Mouse (Mus musculus): ENCODE results near the gene Tgfbi. TPM values are rescaled to one million over a fixed set of nuclear protein-coding genes. Genes with fewer than 3 reads are reported as not detected.

Tgfbi gene
- polyA plus RNA-seq, 1 experiment: 18.3 TPM

DNA sequence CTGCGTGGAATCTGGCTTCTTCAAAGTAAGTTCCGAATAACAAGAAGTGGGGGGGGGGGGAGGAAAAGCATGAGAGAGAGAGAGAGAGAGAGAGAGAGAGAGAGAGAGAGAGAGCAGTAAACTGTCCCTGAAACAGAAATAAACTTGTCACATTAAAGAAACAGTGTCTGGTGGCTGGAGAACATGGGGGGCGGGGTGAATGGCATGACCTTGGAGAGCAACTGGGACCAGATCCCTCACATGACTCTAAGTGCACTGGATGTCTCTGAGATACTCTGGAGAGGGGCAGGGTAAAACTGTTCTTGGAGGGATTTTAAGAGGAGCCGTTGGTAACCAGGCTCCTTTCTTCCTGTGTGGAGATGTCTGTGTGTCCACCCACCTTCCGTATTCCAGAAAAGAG lies 19.1 kb upstream of the Tgfbi start:
- no peaks in the 10 kb centered on the region for H3K4me1 ChIP-seq (ENCODE audit: control insufficient read depth, insufficient read depth, insufficient read length, low read length)
- no peak overlapping the region for H3K27ac ChIP-seq (replicated peaks; ENCODE audit: low read depth, low read length)
- H3K4me3 ChIP-seq (ENCODE audit: insufficient read depth, low read depth, low read length): no peak overlapping the region

DNA sequence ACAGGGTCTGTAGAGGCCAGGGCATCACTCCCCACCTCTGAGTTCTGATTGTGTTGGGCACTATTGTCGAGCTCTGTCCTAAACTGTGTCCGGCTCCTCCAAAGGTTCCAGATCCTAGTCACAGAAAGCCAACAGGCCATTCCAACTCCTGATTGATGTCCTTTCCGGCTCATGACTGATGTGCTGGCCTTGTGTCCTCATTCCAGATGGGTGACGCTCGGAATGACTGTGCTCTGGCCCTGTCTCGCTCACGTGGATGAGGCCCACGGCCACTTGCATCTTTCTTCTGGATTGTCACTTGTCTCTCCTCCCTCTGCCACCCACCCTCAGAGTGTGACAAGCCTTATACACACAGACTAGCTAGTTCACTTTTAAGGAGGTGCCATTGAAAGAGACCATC lies 18.1 kb upstream of the Tgfbi start:
- H3K4me3 ChIP-seq (ENCODE audit: insufficient read depth, low read depth, low read length): no peak overlapping the region
- no peak overlapping the region for H3K27ac ChIP-seq (replicated peaks; ENCODE audit: low read depth, low read length)
- H3K4me1 ChIP-seq (ENCODE audit: control insufficient read depth, insufficient read depth, insufficient read length, low read length): no peaks in the 10 kb centered on the region

GRCm38 (mm10) chr13:56591939-56592338 lies 17.4 kb upstream of the Tgfbi start:
- no peak overlapping the region for H3K27ac ChIP-seq (replicated peaks; ENCODE audit: low read depth, low read length)
- no peaks in the 10 kb centered on the region for H3K4me1 ChIP-seq (ENCODE audit: control insufficient read depth, insufficient read depth, insufficient read length, low read length)
- no peak overlapping the region for H3K4me3 ChIP-seq (ENCODE audit: insufficient read depth, low read depth, low read length)

GRCm38 (mm10) chr13:56593196-56593595 lies 16.1 kb upstream of the Tgfbi start:
- Histone ChIP-seq H3K4me3 (ENCODE audit: insufficient read depth, low read depth, low read length) (no peak overlapping the region), H3K4me1 (ENCODE audit: control insufficient read depth, insufficient read depth, insufficient read length, low read length) (peaks cover 5% of the 10 kb centered on the region), H3K27ac (replicated peaks; ENCODE audit: low read depth, low read length) (peak overlapping the region; percentile 35; the same call in 1 of the 2 replicates)

- Histone ChIP-seq H3K4me3 (ENCODE audit: insufficient read depth, low read depth, low read length) (no peak overlapping the region), H3K4me1 (ENCODE audit: control insufficient read depth, insufficient read depth, insufficient read length, low read length) (peaks cover 5% of the 10 kb centered on the region), H3K27ac (replicated peaks; ENCODE audit: low read depth, low read length) (no peak overlapping the region)
Measured at GRCm38 (mm10) chr13:56593961-56594391, 15.3 kb upstream of the Tgfbi start.

- H3K4me3 ChIP-seq (ENCODE audit: insufficient read depth, low read depth, low read length): no peak overlapping the region
- no peak overlapping the region for H3K27ac ChIP-seq (replicated peaks; ENCODE audit: low read depth, low read length)
- H3K4me1 ChIP-seq (ENCODE audit: control insufficient read depth, insufficient read depth, insufficient read length, low read length): peaks cover 15% of the 10 kb centered on the region
Measured at GRCm38 (mm10) chr13:56595246-56595645, 14.1 kb upstream of the Tgfbi start.

GRCm38 (mm10) chr13:56597296-56597695 lies 12.0 kb upstream of the Tgfbi start:
- no peak overlapping the region for H3K4me3 ChIP-seq (ENCODE audit: insufficient read depth, low read depth, low read length)
- peaks cover 28% of the 10 kb centered on the region for H3K4me1 ChIP-seq (ENCODE audit: control insufficient read depth, insufficient read depth, insufficient read length, low read length)
- H3K27ac ChIP-seq (replicated peaks; ENCODE audit: low read depth, low read length): no peak overlapping the region

DNA sequence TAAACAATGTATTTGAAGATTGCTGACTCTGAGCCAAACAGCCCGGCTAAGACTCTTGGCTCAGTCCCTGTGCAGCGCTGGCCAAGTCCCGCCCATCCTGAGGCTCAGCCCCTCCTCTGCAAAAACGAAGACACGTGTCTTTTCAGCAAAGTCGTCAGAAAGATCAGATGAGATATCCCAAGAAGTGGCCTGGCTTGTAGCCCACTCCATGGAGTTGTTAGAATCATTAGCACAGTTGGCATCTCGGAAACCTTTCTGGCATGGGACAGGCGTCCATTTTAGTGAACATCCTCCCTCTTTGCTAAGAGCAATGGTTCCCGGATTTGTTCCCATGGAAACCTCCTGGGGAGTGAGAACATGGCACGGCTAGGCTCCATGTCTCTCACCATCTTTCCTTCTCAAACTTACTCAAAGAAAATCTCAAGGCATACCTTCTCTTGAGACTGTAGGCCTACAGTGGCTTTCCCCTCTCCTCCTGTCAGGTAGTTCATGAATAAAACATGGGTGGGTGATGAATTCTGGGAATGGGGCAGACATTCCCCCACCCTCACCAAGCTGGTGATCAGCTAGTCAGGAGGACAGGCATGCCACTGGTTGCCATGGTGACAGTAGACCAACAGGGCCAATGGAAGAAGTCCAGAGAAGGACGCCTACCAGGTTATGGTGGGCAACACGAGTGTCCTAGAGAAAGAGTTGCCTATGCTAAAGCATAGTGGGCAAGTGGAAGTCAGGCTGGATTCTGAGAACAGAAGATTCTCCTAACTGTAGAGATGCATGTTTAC lies 11.3 kb upstream of the Tgfbi start:
- Histone ChIP-seq H3K27ac (replicated peaks; ENCODE audit: low read depth, low read length) (no peak overlapping the region), H3K4me1 (ENCODE audit: control insufficient read depth, insufficient read depth, insufficient read length, low read length) (peaks cover 28% of the 10 kb centered on the region)

DNA sequence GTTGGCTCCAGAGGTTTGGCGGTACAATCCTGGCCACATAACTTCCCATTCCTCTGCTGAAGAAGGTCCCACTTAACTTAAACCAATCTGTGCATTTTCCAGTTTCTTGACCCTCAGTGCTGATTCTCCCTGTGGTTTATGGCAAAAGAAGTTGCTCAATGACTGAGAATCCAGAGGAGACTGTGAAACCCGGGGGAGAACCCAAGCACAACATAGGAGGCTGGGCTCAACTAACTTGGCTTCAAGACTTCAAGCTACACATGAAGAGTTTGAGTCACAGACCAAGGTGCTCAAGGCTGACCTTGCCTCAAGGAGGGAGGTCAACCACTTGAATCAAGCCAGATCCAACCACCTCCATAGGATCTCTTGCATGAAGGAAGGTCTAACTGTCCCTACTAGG lies 9.8 kb upstream of the Tgfbi start:
- peak overlapping the region; percentile 50 for H3K27ac ChIP-seq (replicated peaks; ENCODE audit: low read depth, low read length)

More for the DNA sequence above, 11.3 kb upstream of the Tgfbi start:
- H3K4me3 ChIP-seq (ENCODE audit: insufficient read depth, low read depth, low read length): no peak overlapping the region

DNA sequence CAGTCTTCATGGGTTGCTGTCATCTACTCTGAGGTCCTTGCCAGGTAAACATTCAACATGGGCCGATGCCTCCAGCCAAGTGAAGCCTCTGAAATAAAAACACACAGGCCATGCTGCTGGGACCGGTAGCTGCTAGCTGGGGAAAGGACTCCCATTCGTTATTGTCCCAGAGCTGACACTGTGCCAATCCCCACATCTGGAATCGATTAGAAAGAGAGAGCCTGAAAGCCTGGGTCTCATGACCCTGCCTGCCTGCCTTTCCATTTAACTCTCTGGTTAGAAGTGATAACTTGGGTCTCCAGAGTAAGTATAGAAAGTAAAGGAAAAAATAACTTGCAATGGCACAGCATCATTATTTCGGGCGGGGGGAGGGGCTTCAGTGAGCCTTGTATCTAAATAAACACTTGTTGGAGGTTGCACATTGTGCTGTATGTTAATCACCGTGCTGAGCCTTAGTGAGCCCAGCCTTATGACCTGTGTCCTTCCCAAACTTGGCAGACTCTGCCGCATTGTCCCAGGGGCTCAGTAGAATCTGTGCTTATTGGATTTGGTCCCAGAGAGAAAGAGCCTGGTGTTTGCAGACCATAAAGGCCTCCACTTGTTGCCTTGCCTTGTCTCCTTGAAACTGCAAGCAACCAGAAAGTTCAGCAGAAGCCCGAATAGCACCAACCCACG lies 9.0 kb upstream of the Tgfbi start:
- Histone ChIP-seq H3K4me3 (ENCODE audit: insufficient read depth, low read depth, low read length) (no peak overlapping the region), H3K27ac (replicated peaks; ENCODE audit: low read depth, low read length) (peak overlapping the region; percentile 50), H3K4me1 (ENCODE audit: control insufficient read depth, insufficient read depth, insufficient read length, low read length) (peaks cover 28% of the 10 kb centered on the region)

More for the DNA sequence above, 9.8 kb upstream of the Tgfbi start:
- peaks cover 28% of the 10 kb centered on the region for H3K4me1 ChIP-seq (ENCODE audit: control insufficient read depth, insufficient read depth, insufficient read length, low read length)
- no peak overlapping the region for H3K4me3 ChIP-seq (ENCODE audit: insufficient read depth, low read depth, low read length)

- Histone ChIP-seq H3K27ac (replicated peaks; ENCODE audit: low read depth, low read length) (no peak overlapping the region), H3K4me1 (ENCODE audit: control insufficient read depth, insufficient read depth, insufficient read length, low read length) (peaks cover 28% of the 10 kb centered on the region), H3K4me3 (ENCODE audit: insufficient read depth, low read depth, low read length) (no peak overlapping the region)
Measured at GRCm38 (mm10) chr13:56601199-56601598, 8.1 kb upstream of the Tgfbi start.

DNA sequence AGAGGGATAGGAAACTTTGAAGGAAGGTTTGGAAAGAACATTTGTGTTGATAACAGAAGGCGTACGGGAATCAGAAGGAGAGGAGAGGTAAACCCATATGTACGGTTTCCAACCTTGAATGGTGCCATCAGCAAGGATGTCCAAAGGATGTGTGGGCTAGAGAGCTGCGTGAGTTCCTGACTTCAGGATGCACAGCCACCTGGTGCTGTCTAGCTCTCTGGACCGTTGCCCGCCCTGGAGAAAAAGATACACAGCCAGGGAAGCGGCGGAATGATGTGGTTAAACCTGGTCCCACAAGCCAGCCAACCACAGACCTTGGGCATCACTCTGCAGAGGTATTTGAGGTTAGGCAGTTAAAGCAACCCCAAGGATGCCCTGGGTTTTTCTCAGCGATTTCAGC lies 3.8 kb upstream of the Tgfbi start:
- H3K4me3 ChIP-seq (ENCODE audit: insufficient read depth, low read depth, low read length): no peak overlapping the region
- H3K27ac ChIP-seq (replicated peaks; ENCODE audit: low read depth, low read length): no peak overlapping the region
- peaks cover 18% of the 10 kb centered on the region for H3K4me1 ChIP-seq (ENCODE audit: control insufficient read depth, insufficient read depth, insufficient read length, low read length)

DNA sequence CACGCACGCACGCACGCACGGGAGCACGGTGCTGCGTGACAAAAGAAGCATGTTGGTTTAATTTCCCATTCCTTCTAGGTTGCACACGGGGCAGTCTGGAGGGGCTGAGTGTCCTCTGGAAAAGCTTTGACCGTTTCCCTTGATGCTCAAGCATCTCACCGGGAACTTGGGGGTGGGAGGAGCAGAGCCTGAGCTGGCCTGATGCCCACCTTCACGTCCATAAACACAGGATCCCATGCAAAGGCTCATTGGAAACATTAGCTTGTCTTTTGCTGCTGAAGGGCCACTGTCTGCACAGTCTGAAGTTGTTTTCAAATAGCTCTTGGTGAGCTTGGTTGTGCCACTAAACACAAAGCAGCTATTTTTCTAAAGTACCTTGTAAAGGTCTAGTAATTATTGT lies 2.6 kb upstream of the Tgfbi start:
- Histone ChIP-seq H3K4me3 (ENCODE audit: insufficient read depth, low read depth, low read length) (no peak overlapping the region), H3K27ac (replicated peaks; ENCODE audit: low read depth, low read length) (no peak overlapping the region)

DNA sequence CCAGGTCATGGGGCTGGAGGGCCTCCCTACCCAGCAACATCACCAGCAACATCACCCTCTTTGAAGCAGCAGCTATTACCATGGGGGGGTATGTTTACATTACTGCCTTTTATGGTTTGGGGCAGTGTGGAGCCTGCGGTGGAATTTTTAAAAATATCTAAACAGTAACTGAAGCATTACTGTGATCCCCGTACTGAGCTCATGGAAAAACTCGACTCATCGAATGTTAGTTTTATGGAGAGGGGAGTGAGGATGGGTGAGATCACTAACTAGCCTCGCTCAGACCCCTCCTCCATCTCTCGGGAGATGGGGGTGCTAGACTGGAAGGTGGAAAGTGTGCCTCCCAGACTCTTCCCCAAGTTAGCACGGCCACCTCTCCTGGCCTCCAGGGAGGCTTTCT lies 2.1 kb upstream of the Tgfbi start:
- Histone ChIP-seq H3K4me3 (ENCODE audit: insufficient read depth, low read depth, low read length) (no peak overlapping the region), H3K4me1 (ENCODE audit: control insufficient read depth, insufficient read depth, insufficient read length, low read length) (peaks cover 16% of the 10 kb centered on the region), H3K27ac (replicated peaks; ENCODE audit: low read depth, low read length) (no peak overlapping the region)

More for the DNA sequence above, 2.6 kb upstream of the Tgfbi start:
- peaks cover 14% of the 10 kb centered on the region for H3K4me1 ChIP-seq (ENCODE audit: control insufficient read depth, insufficient read depth, insufficient read length, low read length)

- Histone ChIP-seq H3K27ac (replicated peaks; ENCODE audit: low read depth, low read length) (no peak overlapping the region), H3K4me3 (ENCODE audit: insufficient read depth, low read depth, low read length) (no peak overlapping the region), H3K4me1 (ENCODE audit: control insufficient read depth, insufficient read depth, insufficient read length, low read length) (peaks cover 23% of the 10 kb centered on the region)
Measured at GRCm38 (mm10) chr13:56607846-56608245, 1.5 kb upstream of the Tgfbi start.

- Histone ChIP-seq H3K27ac (replicated peaks; ENCODE audit: low read depth, low read length) (peak overlapping the region; percentile 53; the same call in 1 of the 2 replicates), H3K4me3 (ENCODE audit: insufficient read depth, low read depth, low read length) (peak overlapping the region; percentile 68), H3K4me1 (ENCODE audit: control insufficient read depth, insufficient read depth, insufficient read length, low read length) (peaks cover 39% of the 10 kb centered on the region)
Measured at GRCm38 (mm10) chr13:56611129-56611528, 1.8 kb downstream of the Tgfbi start.
